Mouse (Mus musculus) lung, adult 2 months (tissue): ENCODE results near the gene Clec16a.

Experiments
- CTCF ChIP-seq: fragments of 200-500 bp; IDR thresholded peaks from 2 replicates; pipeline ENCODE4 v1.5.1; 2011; ENCODE audit warnings: mild to moderate bottlenecking, low read length, control low read depth; ENCODE audit not compliant: insufficient read depth
- POLR2A ChIP-seq: fragments of 200-500 bp; IDR thresholded peaks from 2 replicates; pipeline ENCODE4 v1.6.1; 2011; ENCODE audit warnings: low read depth, mild to moderate bottlenecking, control low read depth, low read length, borderline replicate concordance; ENCODE audit errors: extremely low read depth

GRCm38 (mm10) chr16:10786288-10786687 is 241.1 kb downstream of the Clec16a start:
- TF ChIP-seq POLR2A = peak; percentile 13; the same call in 1 of the 2 replicates
- TF ChIP-seq CTCF = peak; percentile 91
